Mouse (Mus musculus) gastrocnemius, postnatal 10 days (tissue): ENCODE data around the gene Lmo7. TPM values are rescaled to one million over a fixed set of nuclear protein-coding genes. Genes with fewer than 3 reads are reported as not detected.

Experiments used
- DNase-seq: peaks from one replicate; pipeline ENCODE4 v3.0.0; 2021; ENCODE audit warnings: mixed read lengths
- total RNA-seq, 2 experiments: library from RNA; stranded (reverse); gene quantifications; 2 replicates each; pipeline ENCODE4 v1.2.3; 2021

The Lmo7 gene
- total RNA-seq, 2 experiments from 2014 or later: 103 to 123 TPM

GRCm38 (mm10) chr14:101778426-101778825, 48.7 kb downstream of the Lmo7 start:
- DNase-seq: no peak

GRCm38 (mm10) chr14:101780016-101780415, 50.3 kb downstream of the Lmo7 start:
- DNase-seq: no peak

- DNase-seq: no peak
Observed at GRCm38 (mm10) chr14:101781219-101781618, 51.5 kb downstream of the Lmo7 start.

GRCm38 (mm10) chr14:101781943-101782510, 52.3 kb downstream of the Lmo7 start:
- DNase-seq: peak; percentile 8

- no peak for DNase-seq
Observed at GRCm38 (mm10) chr14:101784315-101784945, 54.7 kb downstream of the Lmo7 start.

- peak; percentile 15 for DNase-seq
Observed at GRCm38 (mm10) chr14:101787903-101788302, 58.1 kb downstream of the Lmo7 start.

GRCm38 (mm10) chr14:101788475-101788874, 58.7 kb downstream of the Lmo7 start:
- no peak for DNase-seq

- DNase-seq: no peak
Observed at GRCm38 (mm10) chr14:101794553-101795177, 64.9 kb downstream of the Lmo7 start.

GRCm38 (mm10) chr14:101797930-101798500, 68.3 kb downstream of the Lmo7 start:
- DNase-seq: no peak

GRCm38 (mm10) chr14:101798766-101799165, 69.0 kb downstream of the Lmo7 start:
- DNase-seq: no peak

GRCm38 (mm10) chr14:101801674-101802073, 71.9 kb downstream of the Lmo7 start:
- no peak for DNase-seq

GRCm38 (mm10) chr14:101804119-101804518, 74.4 kb downstream of the Lmo7 start:
- no peak for DNase-seq

GRCm38 (mm10) chr14:101804562-101805327, 75.0 kb downstream of the Lmo7 start:
- DNase-seq: no peak

GRCm38 (mm10) chr14:101805328-101805697, 75.6 kb downstream of the Lmo7 start:
- DNase-seq: no peak

GRCm38 (mm10) chr14:101806058-101806457, 76.3 kb downstream of the Lmo7 start:
- DNase-seq: no peak

GRCm38 (mm10) chr14:101806607-101807006, 76.8 kb downstream of the Lmo7 start:
- DNase-seq: no peak

- DNase-seq: no peak
Observed at GRCm38 (mm10) chr14:101816450-101816849, 86.7 kb downstream of the Lmo7 start.

GRCm38 (mm10) chr14:101822390-101822789, 92.6 kb downstream of the Lmo7 start:
- no peak for DNase-seq

GRCm38 (mm10) chr14:101822871-101823270, 93.1 kb downstream of the Lmo7 start:
- DNase-seq: no peak

- DNase-seq: no peak
Observed at GRCm38 (mm10) chr14:101829676-101830075, 99.9 kb downstream of the Lmo7 start.

GRCm38 (mm10) chr14:101830116-101830515, 100.4 kb downstream of the Lmo7 start:
- peak; percentile 44 for DNase-seq

- DNase-seq: no peak
Observed at GRCm38 (mm10) chr14:101834109-101834508, 104.4 kb downstream of the Lmo7 start.

- no peak for DNase-seq
Observed at GRCm38 (mm10) chr14:101836401-101836800, 106.6 kb downstream of the Lmo7 start.
